Mouse (Mus musculus): ENCODE results near the gene Lef1. TPM values are rescaled to one million over a fixed set of nuclear protein-coding genes. Genes with fewer than 3 reads are reported as not detected.

Gene Lef1
- total RNA-seq, 2 experiments from 2014 or later, result 0.37 TPM; not detected in 1

DNA sequence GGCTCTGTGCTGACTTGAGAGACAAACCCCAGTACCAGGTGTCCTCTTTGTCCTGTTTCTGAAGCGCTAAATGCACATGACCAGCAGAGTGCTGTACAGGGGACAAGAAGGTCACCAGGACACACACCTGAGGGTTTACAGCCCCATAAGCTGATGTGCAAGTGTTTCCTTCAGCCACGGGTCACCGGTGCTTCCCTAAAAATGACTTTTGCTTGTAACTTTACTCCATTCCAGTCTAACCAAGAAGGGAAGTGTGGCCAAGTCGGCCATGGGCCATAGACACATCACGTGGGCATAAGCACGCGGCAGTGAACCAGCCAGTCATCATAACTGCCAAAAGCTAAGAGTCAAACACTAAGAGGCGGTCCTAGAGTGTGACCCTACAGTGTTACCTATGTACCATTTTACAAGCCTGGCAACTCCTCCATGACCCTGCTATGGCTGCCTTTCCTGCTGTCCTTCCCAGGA is 136.3 kb downstream of the Lef1 start:
- no peak for ATAC-seq (replicated peaks; ENCODE audit: poor library complexity)

- ATAC-seq (replicated peaks; ENCODE audit: poor library complexity), result no peak
Observed at GRCm38 (mm10) chr3:131247447-131247846, 137.2 kb downstream of the Lef1 start.

- no peak for ATAC-seq (replicated peaks; ENCODE audit: poor library complexity)
Observed at GRCm38 (mm10) chr3:131247851-131248250, 137.6 kb downstream of the Lef1 start.

- ATAC-seq (replicated peaks; ENCODE audit: poor library complexity), result no peak
Observed at GRCm38 (mm10) chr3:131248444-131248843, 138.2 kb downstream of the Lef1 start.

GRCm38 (mm10) chr3:131250283-131250682 is 140.0 kb downstream of the Lef1 start:
- ATAC-seq (replicated peaks; ENCODE audit: poor library complexity), result no peak

DNA sequence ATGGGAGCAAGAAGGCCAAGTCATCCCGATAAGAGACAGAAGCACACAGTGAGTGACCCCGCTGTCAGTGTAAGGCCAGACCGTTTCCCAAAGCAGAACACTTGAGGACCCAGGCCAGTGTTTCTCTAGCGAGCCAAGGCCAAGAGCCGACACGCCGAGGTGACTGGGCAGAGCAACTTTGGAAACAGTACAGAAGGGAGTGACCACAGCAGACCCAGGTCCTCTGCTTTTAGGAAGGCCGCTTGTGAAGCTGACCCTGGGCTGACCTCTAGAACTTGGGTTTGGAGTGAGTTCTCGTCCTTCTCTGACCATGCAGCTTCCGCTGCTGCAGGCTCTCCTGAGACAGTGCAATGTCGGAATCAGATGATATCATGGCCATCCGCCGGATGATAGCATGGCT is 140.7 kb downstream of the Lef1 start:
- ATAC-seq (replicated peaks; ENCODE audit: poor library complexity), result no peak

GRCm38 (mm10) chr3:131251601-131252000 is 141.3 kb downstream of the Lef1 start:
- no peak for ATAC-seq (replicated peaks; ENCODE audit: poor library complexity)

- no peak for ATAC-seq (replicated peaks; ENCODE audit: poor library complexity)
Observed at GRCm38 (mm10) chr3:131254991-131255390, 144.7 kb downstream of the Lef1 start.

DNA sequence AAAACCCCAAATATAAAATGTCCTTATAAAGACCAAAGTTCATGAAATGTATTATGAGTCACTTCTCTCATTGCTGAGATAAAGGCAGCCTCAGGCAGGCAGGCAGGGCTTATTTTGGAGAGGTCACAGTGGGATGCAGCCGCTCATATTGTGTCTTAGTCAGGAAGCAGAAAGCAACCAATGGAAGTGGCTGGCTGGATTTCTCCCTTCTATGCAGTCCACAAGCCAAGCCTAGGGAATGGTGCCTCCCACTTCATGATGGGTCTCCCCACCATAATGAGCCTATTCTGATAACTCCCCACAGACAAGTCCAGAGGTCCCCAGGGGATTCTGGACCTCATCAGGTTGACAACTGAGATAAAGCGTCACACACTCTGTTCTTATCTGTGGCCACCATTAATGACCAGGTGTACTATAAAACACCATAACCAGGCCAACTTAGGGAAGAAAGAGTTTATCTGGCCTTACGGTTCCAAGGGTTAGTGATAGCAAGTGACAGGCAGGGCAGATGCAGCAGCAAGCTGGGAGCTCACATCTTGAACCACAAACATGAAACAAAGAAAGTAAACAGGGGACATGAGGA is 145.2 kb downstream of the Lef1 start:
- 0 out of 2 replicates have a peak, but pooled peaks have one; percentile 20 for ATAC-seq (replicated peaks; ENCODE audit: poor library complexity)

DNA sequence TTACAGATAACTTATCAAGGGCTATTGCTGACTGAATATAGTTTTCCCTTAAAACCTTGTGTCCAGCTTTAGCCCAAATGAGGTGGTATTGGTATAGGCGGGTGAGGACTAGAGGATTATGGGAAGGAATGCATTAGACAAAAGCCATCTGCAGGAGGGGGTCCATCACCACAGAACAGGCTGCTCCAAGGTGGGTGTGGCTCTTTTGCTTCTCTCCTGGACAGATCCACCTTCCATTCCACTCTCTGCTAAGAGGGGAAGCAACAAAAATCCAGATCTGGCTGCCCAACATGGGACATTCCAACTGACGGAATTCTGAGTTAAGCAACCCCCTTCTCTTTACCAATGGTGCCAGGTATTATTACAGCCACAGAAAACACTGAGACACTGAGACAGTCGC is 148.7 kb downstream of the Lef1 start:
- no peak for ATAC-seq (replicated peaks; ENCODE audit: poor library complexity)

DNA sequence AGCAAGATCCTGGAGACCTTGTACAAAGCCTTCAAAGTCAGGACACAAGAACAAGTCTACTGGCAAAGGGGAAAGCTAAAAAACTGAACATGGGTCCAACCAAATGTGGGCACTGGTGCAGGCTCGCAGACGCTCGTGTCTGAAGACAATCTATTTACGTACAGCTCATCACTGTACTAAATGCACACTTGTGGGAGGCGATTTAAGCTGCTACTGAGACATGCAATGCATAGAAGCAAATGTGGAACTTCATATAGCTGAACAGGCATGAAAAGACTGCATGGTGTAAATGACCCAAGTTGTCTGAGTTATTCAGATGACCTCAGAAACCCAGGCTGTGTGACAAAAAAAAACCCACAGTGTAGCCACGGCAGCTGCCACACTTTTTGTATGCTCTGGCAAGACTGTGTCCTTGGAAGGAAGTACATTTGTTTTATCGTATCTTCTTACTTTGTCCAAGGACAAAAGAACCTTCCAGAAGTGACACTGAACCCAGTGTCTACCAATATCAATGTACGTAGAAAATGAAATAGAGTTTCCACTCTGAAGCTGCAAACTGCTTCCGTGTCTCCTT is 149.2 kb downstream of the Lef1 start:
- no peak for ATAC-seq (replicated peaks; ENCODE audit: poor library complexity)

- ATAC-seq (replicated peaks; ENCODE audit: poor library complexity), result no peak
Observed at GRCm38 (mm10) chr3:131260418-131260817, 150.1 kb downstream of the Lef1 start.

- no peak for ATAC-seq (replicated peaks; ENCODE audit: poor library complexity)
Observed at GRCm38 (mm10) chr3:131263766-131264486, 153.7 kb downstream of the Lef1 start.

GRCm38 (mm10) chr3:131265516-131265915 is 155.2 kb downstream of the Lef1 start:
- ATAC-seq (replicated peaks; ENCODE audit: poor library complexity), result no peak

GRCm38 (mm10) chr3:131266366-131267050 is 156.2 kb downstream of the Lef1 start:
- no peak for ATAC-seq (replicated peaks; ENCODE audit: poor library complexity)

- no peak for ATAC-seq (replicated peaks; ENCODE audit: poor library complexity)
Observed at GRCm38 (mm10) chr3:131270381-131270780, 160.1 kb downstream of the Lef1 start.

GRCm38 (mm10) chr3:131271157-131271556 is 160.9 kb downstream of the Lef1 start:
- peak; percentile 66 for ATAC-seq (replicated peaks; ENCODE audit: poor library complexity)

- peak; percentile 82 for ATAC-seq (replicated peaks; ENCODE audit: poor library complexity)
Observed at GRCm38 (mm10) chr3:131271559-131272373, 161.5 kb downstream of the Lef1 start, which contains the start of gene Hadh. TSS of gene Hadh (minus strand) at chr3:131272101.

DNA sequence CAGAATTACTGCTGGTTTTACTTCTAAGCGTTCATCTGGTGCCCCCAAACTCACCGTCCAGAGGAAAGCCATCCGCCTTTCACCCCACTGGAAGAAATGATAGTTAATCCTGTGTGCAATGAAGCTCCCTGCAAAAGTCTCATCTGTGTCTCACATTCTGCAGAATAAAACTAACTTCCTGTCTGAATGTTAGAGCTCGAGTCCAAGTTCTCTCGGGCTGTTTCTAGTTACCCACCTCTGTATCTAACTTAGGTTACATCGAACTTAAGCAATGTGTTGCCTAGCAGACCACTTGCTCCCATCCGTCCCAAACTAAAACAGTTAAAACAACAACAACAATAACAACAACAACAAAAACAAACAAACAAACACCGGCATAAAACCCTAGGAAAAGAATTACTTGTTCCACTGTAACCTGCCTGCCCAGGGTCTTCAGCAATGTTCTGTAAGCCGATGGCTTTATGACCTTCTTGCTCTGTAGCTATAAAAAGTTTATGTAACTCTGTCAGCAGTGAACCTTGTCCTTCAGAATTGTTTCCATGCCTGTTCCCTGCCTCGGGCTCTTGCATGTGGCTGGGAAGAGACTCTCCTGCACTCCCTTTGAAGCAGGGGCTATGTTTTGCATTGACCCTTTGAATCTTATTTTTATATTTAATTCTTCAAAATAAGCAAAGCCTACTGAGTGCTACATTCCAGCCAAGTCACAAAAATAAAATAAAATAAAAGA is 162.3 kb downstream of the Lef1 start:
- peak; percentile 9; the same call in 1 of the 2 replicates for ATAC-seq (replicated peaks; ENCODE audit: poor library complexity)

Data from megakaryocyte progenitor cell, adult 5-6 weeks (primary cell).